Mouse (Mus musculus) hindbrain, embryonic 10.5 days (tissue): ENCODE measurements at regions not wholly inside any gene's neighbourhood (a gene's known extent, or its start where the extent isn't known, plus 50 kb on each side); places are given as distances from the start of the nearest gene placed in this dataset.

Experiments
- DNase-seq: peaks from one replicate; pipeline ENCODE4 v3.0.0-alpha.2; 2017; ENCODE audit warnings: low spot score
- H3K27ac ChIP-seq: fragments of 300-500 bp; sonication (generic); 2 replicates; pipeline ENCODE4 v1.5.1; 2016; ENCODE audit warnings: mild to moderate bottlenecking, moderate library complexity
- H3K27me3 ChIP-seq: fragments of 300-500 bp; sonication (generic); 2 replicates; pipeline ENCODE4 v1.6.1; 2016; ENCODE audit warnings: mild to moderate bottlenecking; ENCODE audit not compliant: poor library complexity, insufficient read depth, severe bottlenecking
- H3K36me3 ChIP-seq: fragments of 300-500 bp; sonication (generic); 2 replicates; pipeline ENCODE4 v1.6.1; 2016; ENCODE audit warnings: mild to moderate bottlenecking, moderate library complexity
- H3K4me1 ChIP-seq: fragments of 300-500 bp; sonication (generic); replicated peaks from 2 replicates; pipeline ENCODE4 v1.6.1; 2016; ENCODE audit warnings: mild to moderate bottlenecking
- H3K4me3 ChIP-seq: fragments of 300-500 bp; sonication (generic); 2 replicates; pipeline ENCODE4 v1.5.1; 2016; ENCODE audit warnings: mild to moderate bottlenecking, moderate library complexity
- H3K9me3 ChIP-seq: fragments of 300-500 bp; sonication (generic); 2 replicates; pipeline ENCODE4 v1.6.1; 2016; ENCODE audit warnings: mild to moderate bottlenecking, moderate library complexity
- WGBS: fragments of 180-500 bp; shearing (Covaris S2); methylation state at CpG from one replicate; pipeline ENCODE4 v1.1.7; 2016; 5-methylcytosine and 5-hydroxymethylcytosine counted together

GRCm38 (mm10) chr3:56475529-56476527 is 292.3 kb upstream of the Nbea start:
- Histone ChIP-seq H3K4me3 (no peak overlapping the region), H3K27me3 (no peaks in the 10 kb centered on the region), H3K27ac (peak overlapping the region; percentile 63; the same call in 1 of the 2 replicates), H3K9me3 (no peaks in the 10 kb centered on the region), H3K36me3 (no peaks in the 10 kb centered on the region), H3K4me1 (peaks cover 24% of the 10 kb centered on the region)
- 63% methylated on average over 3 of the region's 3 CpGs for WGBS
- DNase-seq, result no peak

GRCm38 (mm10) chr3:56472651-56473050 is 289.1 kb upstream of the Nbea start:
- Histone ChIP-seq H3K4me3 (no peak overlapping the region), H3K4me1 (peaks cover 20% of the 10 kb centered on the region), H3K27ac (no peak overlapping the region), H3K36me3 (no peaks in the 10 kb centered on the region), H3K9me3 (no peaks in the 10 kb centered on the region), H3K27me3 (no peaks in the 10 kb centered on the region)
- WGBS, result 52% methylated on average over 6 of the region's 6 CpGs
- no peak for DNase-seq

GRCm38 (mm10) chr3:56471823-56472222 is 288.3 kb upstream of the Nbea start:
- no peak for DNase-seq
- no peak overlapping the region for H3K4me3 ChIP-seq
- 70% methylated on average over 5 of the region's 5 CpGs for WGBS
- H3K4me1 ChIP-seq, result peaks cover 20% of the 10 kb centered on the region
- no peak overlapping the region for H3K27ac ChIP-seq
- no peaks in the 10 kb centered on the region for H3K36me3 ChIP-seq
- H3K9me3 ChIP-seq, result no peaks in the 10 kb centered on the region
- H3K27me3 ChIP-seq, result no peaks in the 10 kb centered on the region

DNA sequence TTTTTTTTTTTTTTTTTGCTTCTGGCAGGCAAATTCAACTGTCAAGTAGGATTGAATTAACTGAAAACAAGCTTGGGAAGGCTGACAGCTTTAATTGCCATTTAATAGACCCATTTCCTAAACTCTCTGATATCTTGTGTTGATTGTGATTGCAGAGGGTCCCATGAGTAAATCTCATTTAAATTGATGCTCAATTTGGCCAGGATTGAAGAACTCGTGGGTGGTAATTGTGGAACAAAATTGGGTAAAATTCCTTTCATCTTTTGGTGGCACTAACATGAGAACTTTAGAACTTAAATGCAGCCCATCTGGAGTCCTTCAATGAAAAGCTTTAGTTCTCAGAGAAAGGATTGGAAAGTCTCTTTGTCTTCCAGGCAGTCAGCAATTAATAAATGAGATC is 287.7 kb upstream of the Nbea start:
- DNase-seq, result no peak
- 58% methylated on average over 1 of the region's 1 CpGs for WGBS
- Histone ChIP-seq H3K4me3 (no peak overlapping the region), H3K9me3 (no peaks in the 10 kb centered on the region), H3K36me3 (no peaks in the 10 kb centered on the region), H3K27me3 (no peaks in the 10 kb centered on the region), H3K27ac (no peak overlapping the region), H3K4me1 (peaks cover 20% of the 10 kb centered on the region)

DNA sequence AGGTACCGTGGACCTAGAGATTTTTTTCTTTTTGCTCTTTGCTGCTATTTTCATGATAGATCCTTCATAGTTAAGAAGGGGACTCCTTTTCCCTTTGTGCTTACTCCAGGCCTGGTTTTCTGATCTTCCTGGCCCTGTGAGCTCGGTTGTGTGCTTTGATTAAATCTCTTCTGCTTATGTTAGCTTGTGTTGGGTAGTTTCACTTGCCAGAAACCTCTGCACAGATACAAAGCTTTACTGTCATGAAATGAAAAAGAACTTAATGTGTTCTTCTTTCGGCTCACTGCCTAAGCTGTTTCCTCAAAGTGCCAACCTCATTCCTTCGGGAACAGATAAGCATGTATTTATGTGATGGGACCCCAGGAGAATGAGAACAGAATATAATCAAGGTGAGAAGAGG is 274.1 kb upstream of the Nbea start:
- no peaks in the 10 kb centered on the region for H3K27me3 ChIP-seq
- peaks cover 9% of the 10 kb centered on the region; the same call in 1 of the 2 replicates for H3K4me1 ChIP-seq
- WGBS, result 75% methylated on average over 4 of the region's 4 CpGs
- H3K4me3 ChIP-seq, result no peak overlapping the region
- no peak overlapping the region; the same call in 1 of the 2 replicates for H3K27ac ChIP-seq
- H3K36me3 ChIP-seq, result no peaks in the 10 kb centered on the region
- H3K9me3 ChIP-seq, result no peaks in the 10 kb centered on the region
- DNase-seq, result no peak

- H3K27ac ChIP-seq, result peak overlapping the region; percentile 45; the same call in 1 of the 2 replicates
- WGBS, result 57% methylated on average over 6 of the region's 6 CpGs
These were observed 272.8 kb upstream of the Nbea start for GRCm38 (mm10) chr3:56456317-56456716.

GRCm38 (mm10) chr3:56438900-56439299 is 255.4 kb upstream of the Nbea start:
- no peak overlapping the region for H3K4me3 ChIP-seq
- WGBS, result 92% methylated on average over 5 of the region's 5 CpGs
- H3K4me1 ChIP-seq, result peaks cover 12% of the 10 kb centered on the region
- H3K36me3 ChIP-seq, result no peaks in the 10 kb centered on the region
- no peaks in the 10 kb centered on the region for H3K27me3 ChIP-seq
- H3K27ac ChIP-seq, result no peak overlapping the region
- no peaks in the 10 kb centered on the region for H3K9me3 ChIP-seq
- DNase-seq, result no peak

More at GRCm38 (mm10) chr3:56456317-56456716, 272.8 kb upstream of the Nbea start:
- no peak overlapping the region for H3K4me3 ChIP-seq
- peaks cover 9% of the 10 kb centered on the region; the same call in 1 of the 2 replicates for H3K4me1 ChIP-seq
- no peak for DNase-seq
- H3K36me3 ChIP-seq, result no peaks in the 10 kb centered on the region
- no peaks in the 10 kb centered on the region for H3K27me3 ChIP-seq
- no peaks in the 10 kb centered on the region for H3K9me3 ChIP-seq

DNA sequence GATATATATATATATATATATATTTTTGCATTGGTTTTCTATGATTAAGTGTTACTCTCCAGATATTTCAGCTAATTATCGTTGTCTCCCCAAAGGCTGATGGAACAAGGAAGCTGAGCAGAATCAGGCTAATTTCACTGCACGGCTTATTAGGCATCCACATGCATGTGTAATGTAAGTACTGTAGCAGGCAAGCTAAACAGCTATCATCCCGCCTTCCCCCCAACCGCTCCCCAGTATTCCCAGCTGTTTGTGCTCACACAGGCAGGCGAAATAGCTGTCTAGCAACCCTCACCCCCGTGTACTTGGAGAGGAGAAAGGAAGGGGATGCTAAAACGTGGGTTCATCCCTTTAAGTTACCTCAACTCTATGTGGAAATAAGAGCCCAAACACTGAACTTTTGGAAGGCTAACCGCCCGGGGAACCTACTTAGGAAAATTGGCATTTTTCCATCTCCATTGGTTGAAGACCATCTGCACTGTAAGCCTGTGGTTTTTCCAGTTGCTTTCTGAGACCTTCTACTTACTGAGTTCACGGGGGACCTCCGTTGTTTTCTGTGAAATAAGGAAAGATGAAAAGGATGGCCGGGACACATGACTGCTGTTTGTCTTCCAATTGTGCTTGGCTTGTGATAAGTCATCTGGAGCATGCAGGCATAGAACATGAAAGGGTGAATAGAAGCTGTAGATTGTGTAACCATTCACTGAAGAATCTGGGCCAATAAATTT is 254.7 kb upstream of the Nbea start:
- Histone ChIP-seq H3K27me3 (no peaks in the 10 kb centered on the region), H3K27ac (no peak overlapping the region), H3K36me3 (no peaks in the 10 kb centered on the region), H3K9me3 (no peaks in the 10 kb centered on the region), H3K4me1 (peaks cover 12% of the 10 kb centered on the region), H3K4me3 (no peak overlapping the region)
- 80% methylated on average over 12 of the region's 12 CpGs for WGBS
- DNase-seq, result no peak

DNA sequence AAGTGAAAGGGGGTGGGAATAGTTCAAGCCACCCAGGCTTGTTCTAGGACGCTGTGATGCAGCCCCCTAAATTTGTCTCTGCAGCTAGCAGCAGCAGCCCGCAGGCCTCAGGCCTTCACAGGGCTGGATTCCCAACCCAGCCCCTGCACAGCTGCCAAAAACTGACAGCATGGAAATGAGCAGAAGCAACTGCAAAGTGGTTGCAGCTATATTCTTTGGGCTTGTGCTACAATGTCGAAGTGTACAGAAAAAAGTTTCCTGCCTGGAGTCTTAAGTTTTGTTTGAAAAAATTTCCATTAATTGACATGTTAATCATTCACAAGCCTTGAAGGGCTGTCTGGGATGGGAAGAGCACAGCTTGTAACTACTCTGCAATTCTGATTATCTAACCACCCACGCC is 253.6 kb upstream of the Nbea start:
- Histone ChIP-seq H3K27me3 (no peaks in the 10 kb centered on the region), H3K4me3 (no peak overlapping the region), H3K9me3 (no peaks in the 10 kb centered on the region), H3K27ac (no peak overlapping the region; the same call in 1 of the 2 replicates), H3K36me3 (no peaks in the 10 kb centered on the region), H3K4me1 (peaks cover 12% of the 10 kb centered on the region)
- DNase-seq, result no peak
- 35% methylated on average over 4 of the region's 4 CpGs for WGBS

- no peak for DNase-seq
- WGBS, result 89% methylated on average over 1 of the region's 1 CpGs
- no peak overlapping the region for H3K27ac ChIP-seq
These were observed 250.0 kb upstream of the Nbea start for GRCm38 (mm10) chr3:56433495-56433894.

DNA sequence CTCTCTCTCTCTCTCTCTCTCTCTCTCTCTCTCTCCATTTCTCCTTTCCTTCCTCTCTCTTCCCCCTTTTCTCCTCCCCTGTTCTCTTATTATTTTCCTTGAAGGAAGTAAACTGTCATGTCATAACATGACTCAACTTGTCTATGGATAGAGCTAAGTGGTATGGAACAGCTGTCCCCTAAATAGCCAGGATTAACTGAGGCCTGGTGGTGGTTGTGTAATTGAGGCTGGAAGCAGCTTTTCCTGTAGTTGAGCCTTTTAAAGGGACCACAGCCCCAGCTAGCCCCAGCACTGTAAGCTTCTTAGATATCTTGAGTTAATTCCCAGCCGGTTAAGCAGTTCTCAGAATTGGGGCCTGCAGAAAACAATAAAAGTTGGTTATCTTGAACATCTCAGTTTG is 243.7 kb upstream of the Nbea start:
- Histone ChIP-seq H3K27ac (no peak overlapping the region), H3K4me3 (no peak overlapping the region), H3K9me3 (no peaks in the 10 kb centered on the region), H3K27me3 (no peaks in the 10 kb centered on the region), H3K4me1 (no peaks in the 10 kb centered on the region), H3K36me3 (no peaks in the 10 kb centered on the region)
- WGBS, result 95% methylated on average over 1 of the region's 1 CpGs
- no peak for DNase-seq

More at GRCm38 (mm10) chr3:56433495-56433894, 250.0 kb upstream of the Nbea start:
- Histone ChIP-seq H3K36me3 (no peaks in the 10 kb centered on the region), H3K27me3 (no peaks in the 10 kb centered on the region), H3K4me3 (no peak overlapping the region), H3K9me3 (no peaks in the 10 kb centered on the region), H3K4me1 (peaks cover 12% of the 10 kb centered on the region)

- no peaks in the 10 kb centered on the region for H3K27me3 ChIP-seq
- H3K4me1 ChIP-seq, result no peaks in the 10 kb centered on the region
- H3K27ac ChIP-seq, result no peak overlapping the region
- no peak overlapping the region for H3K4me3 ChIP-seq
- DNase-seq, result no peak
- WGBS, result 91% methylated on average over 4 of the region's 4 CpGs
- H3K9me3 ChIP-seq, result no peaks in the 10 kb centered on the region
- H3K36me3 ChIP-seq, result no peaks in the 10 kb centered on the region
These were observed 214.5 kb upstream of the Nbea start for GRCm38 (mm10) chr3:56397851-56398496.
